Mouse (Mus musculus) bone marrow macrophage, adult 2 months (primary cell): ENCODE results near the gene Pcif1.
"Not testable (repeated sequence)": the region's sequence is repeated elsewhere in the genome, so short reads cannot be mapped to it uniquely, and the experiment has no call there.

Experiments used
- CTCF ChIP-seq: IDR thresholded peaks from 2 replicates; pipeline ENCODE4 v1.5.1; 2012; ENCODE audit warnings: low read depth, mild to moderate bottlenecking, low read length, moderate library complexity
- POLR2A ChIP-seq: IDR thresholded peaks from 2 replicates; pipeline ENCODE4 v1.6.1; 2012; ENCODE audit warnings: mild to moderate bottlenecking, low read depth, low read length, borderline replicate concordance

DNA sequence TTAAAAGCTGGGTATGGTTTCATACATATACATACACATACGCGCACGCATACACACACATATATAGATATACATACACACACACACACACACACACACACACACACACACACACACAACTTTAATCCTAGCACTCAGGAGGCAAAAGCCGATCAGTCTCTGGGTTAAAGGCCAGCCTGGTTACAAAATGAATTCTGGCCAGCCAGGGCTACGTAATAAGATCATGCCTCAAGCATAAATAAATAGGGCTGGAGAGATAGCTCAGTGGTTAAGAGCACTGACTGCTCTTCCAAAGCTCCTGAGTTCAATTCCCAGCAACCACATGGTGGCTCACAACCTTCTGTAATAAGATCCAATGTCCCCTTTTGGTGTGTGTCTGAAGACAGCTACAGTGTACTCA, 23.5 kb upstream of the Pcif1 start:
- not testable (repeated sequence) for TF ChIP-seq CTCF, POLR2A
